Mouse (Mus musculus) embryonic facial prominence, embryonic 14.5 days (tissue): ENCODE data around the gene Cdon. TPM values are rescaled to one million over a fixed set of nuclear protein-coding genes. Genes with fewer than 3 reads are reported as not detected.

Experiments used
- ATAC-seq: fragments of 200-750 bp; cut with Nextera tagmentation; 2 replicates; pipeline ENCODE4 v1.8.0; 2017; ENCODE audit warnings: low read depth, moderate number of reproducible peaks, moderate TSS enrichment
- DNase-seq: peaks from one replicate; pipeline ENCODE4 v3.0.0-alpha.2; 2015; ENCODE audit warnings: low spot score
- H3K27ac ChIP-seq: fragments of 300-500 bp; sonication (generic); replicated peaks from 2 replicates; pipeline ENCODE4 v1.5.1; 2014; ENCODE audit warnings: low read depth, mild to moderate bottlenecking, low read length, moderate library complexity
- H3K27me3 ChIP-seq: fragments of 300-500 bp; sonication (generic); replicated peaks from 2 replicates; pipeline ENCODE4 v1.6.1; 2014; ENCODE audit warnings: low read length; ENCODE audit not compliant: control insufficient read depth, insufficient read depth
- H3K36me3 ChIP-seq: fragments of 300-500 bp; sonication (generic); 2 replicates; pipeline ENCODE4 v1.6.1; 2014; ENCODE audit warnings: low read length, mixed read lengths; ENCODE audit not compliant: control insufficient read depth, insufficient read depth
- H3K4me1 ChIP-seq: fragments of 300-500 bp; sonication (generic); 2 replicates; pipeline ENCODE4 v1.6.1; 2014; ENCODE audit warnings: antibody characterized with exemption, low read length; ENCODE audit not compliant: control insufficient read depth, insufficient read depth
- H3K4me2 ChIP-seq: fragments of 300-500 bp; sonication (generic); 2 replicates; pipeline ENCODE4 v1.6.1; 2014; ENCODE audit warnings: low read depth, mild to moderate bottlenecking, low read length, moderate library complexity, mixed read lengths
- H3K4me3 ChIP-seq: fragments of 300-500 bp; sonication (generic); 2 replicates; pipeline ENCODE4 v1.5.1; 2014; ENCODE audit warnings: low read depth, mild to moderate bottlenecking, low read length
- H3K9ac ChIP-seq: fragments of 300-500 bp; sonication (generic); 2 replicates; pipeline ENCODE4 v1.6.1; 2014; ENCODE audit warnings: low read depth, mild to moderate bottlenecking, low read length, moderate library complexity, mixed read lengths
- H3K9me3 ChIP-seq: fragments of 300-500 bp; sonication (generic); 2 replicates; pipeline ENCODE4 v1.6.1; 2016; ENCODE audit warnings: low read length; ENCODE audit not compliant: control insufficient read depth
- WGBS: fragments of 180-500 bp; shearing (Covaris S2); extraction: QIAGEN DNeasy Blood & Tissue Kit; methylation state at CpG from one replicate; pipeline ENCODE4 v1.1.7; 2014; 5-methylcytosine and 5-hydroxymethylcytosine counted together
- polyA plus RNA-seq: library from polyadenylated mRNA; unstranded; fragments of >200 nt; fragmentation: Nextera tagmentation; extraction: Ambion mirVana; gene quantifications from 2 replicates; pipeline ENCODE4 v1.2.1, GENCODE M21; 2014

Gene Cdon
- polyA plus RNA-seq, 1 experiment from 2014 or later, result 15.8 TPM

DNA sequence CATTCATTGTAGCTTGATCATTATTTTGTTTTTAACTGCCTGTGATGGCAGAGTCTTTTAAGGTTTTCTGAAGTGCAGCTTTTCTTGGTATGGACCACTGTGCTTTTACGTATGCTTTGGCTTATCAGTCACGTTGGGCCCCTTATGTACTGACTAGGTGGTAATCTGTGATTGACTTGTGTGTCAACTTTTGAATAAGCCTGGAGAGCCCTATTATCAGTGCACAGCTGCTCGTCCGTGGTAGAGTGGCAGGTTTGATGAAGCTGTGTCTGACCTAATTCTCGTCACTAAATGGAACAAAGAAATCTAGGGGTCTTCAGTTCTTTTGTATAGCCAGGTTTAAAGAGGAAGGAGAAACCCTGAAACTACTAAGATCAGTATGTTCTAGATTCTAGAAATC is 21.5 kb downstream of the Cdon start:
- no peak for ATAC-seq
- H3K27ac ChIP-seq, result peak overlapping the region; percentile 50; the same call in 1 of the 2 replicates
- H3K36me3 ChIP-seq, result 0 out of 2 replicates have a peak, but pooled peaks cover 4% of the 10 kb centered on the region
- no peak overlapping the region for H3K4me3 ChIP-seq
- peaks cover 51% of the 10 kb centered on the region for H3K4me1 ChIP-seq
- H3K4me2 ChIP-seq, result no peak overlapping the region
- H3K9me3 ChIP-seq, result no peaks in the 10 kb centered on the region
- no peak for DNase-seq
- no peaks in the 10 kb centered on the region for H3K27me3 ChIP-seq
- 43% methylated on average over 5 of the region's 5 CpGs for WGBS
- no peak overlapping the region for H3K9ac ChIP-seq

DNA sequence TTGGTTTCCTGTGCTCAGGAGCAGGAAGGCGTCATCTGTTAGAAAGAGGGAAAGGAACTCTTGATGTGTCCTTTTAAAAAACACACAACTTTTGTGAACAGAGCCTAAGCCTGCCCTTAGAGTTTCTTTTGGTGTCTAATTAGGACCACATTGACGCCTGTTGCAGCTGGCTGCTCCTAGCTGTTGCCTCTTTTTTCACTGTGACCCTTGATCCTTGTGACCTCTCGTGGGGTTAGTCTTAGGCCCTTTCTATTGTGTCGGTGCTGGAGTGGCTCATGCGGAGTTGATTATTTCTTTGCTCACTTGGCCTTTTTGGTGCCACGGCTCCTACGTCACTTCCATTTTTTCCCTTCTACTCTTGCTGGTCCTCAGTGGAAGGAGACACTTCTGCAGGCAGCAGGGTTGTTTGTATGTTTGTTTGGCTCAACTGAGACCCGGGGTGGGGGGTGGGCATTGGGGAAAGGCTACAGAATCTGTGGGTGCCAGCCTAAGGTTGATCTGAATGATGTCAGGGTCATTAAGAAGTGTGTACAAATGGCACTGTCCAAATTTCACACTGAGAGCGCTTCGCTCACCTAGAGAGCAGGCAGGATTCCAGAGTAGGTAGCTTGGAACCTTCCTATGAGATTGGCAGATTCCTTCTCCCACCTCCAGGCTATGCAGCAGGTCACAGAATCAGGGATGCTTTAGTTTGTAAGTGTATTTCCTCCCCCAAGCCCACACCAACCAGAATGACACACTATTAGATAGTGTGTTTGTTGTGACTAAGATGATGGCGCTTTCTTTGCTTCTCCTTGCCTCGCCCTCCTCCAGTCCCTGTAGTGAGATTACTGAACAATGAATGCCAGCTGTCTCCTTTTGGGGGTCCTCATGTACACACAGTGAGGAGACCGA is 22.9 kb downstream of the Cdon start:
- DNase-seq, result no peak
- H3K4me2 ChIP-seq, result peak overlapping the region; percentile 11; the same call in 1 of the 2 replicates
- WGBS, result 41% methylated on average over 13 of the region's 13 CpGs

DNA sequence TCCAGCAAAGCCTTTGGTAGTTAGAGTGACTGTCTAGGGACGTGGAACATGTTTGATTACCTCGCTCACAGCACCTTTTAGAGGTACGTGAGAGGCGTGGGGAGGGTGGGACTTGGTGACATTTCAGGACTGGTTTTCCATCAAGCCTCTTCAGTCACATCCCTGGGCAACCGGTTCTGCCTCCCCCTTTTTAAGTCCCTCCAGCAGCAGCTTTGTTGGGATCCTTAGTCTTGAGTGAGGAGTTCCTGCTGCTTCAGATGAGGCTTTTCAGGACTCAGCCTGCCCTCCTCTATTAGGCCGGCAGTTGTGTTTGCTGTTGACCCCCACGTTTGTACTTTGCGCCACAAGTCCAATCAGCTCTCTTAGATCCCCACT is 23.6 kb downstream of the Cdon start:
- Histone ChIP-seq H3K36me3 (0 out of 2 replicates have a peak, but pooled peaks cover 4% of the 10 kb centered on the region), H3K9me3 (no peaks in the 10 kb centered on the region), H3K9ac (no peak overlapping the region), H3K4me3 (no peak overlapping the region), H3K4me2 (no peak overlapping the region), H3K27ac (peak overlapping the region; percentile 39; the same call in 1 of the 2 replicates), H3K27me3 (no peaks in the 10 kb centered on the region), H3K4me1 (peaks cover 45% of the 10 kb centered on the region)
- WGBS, result 52% methylated on average over 8 of the region's 8 CpGs
- ATAC-seq (no peak), DNase-seq (peak; percentile 36)

More for the DNA sequence above, 22.9 kb downstream of the Cdon start:
- peaks cover 48% of the 10 kb centered on the region for H3K4me1 ChIP-seq
- no peak overlapping the region for H3K9ac ChIP-seq
- no peak overlapping the region; the same call in 1 of the 2 replicates for H3K27ac ChIP-seq
- H3K9me3 ChIP-seq, result no peaks in the 10 kb centered on the region
- 0 out of 2 replicates have a peak, but pooled peaks cover 4% of the 10 kb centered on the region for H3K36me3 ChIP-seq
- H3K4me3 ChIP-seq, result no peak overlapping the region
- no peaks in the 10 kb centered on the region for H3K27me3 ChIP-seq
- no peak for ATAC-seq

DNA sequence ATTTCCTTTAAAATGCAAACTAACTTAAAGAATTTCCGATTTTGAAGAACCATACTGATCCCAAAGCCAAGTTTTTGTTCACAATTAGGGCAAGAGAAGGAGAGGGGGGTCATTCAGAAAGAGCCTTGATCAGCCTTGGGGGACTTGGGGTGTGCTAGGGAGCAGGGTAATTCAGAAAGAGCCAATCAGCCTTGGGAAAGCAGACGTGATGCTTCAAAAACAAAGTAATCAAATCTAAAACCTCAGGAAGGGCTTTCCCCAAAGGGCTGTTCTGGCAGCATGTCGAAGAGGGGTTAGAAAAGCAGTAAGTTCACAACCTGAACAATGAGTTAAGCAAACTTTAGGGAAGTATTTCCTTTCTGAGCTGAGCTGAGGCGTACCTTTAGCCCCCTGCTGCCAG is 26.0 kb downstream of the Cdon start:
- WGBS, result 28% methylated on average over 4 of the region's 4 CpGs
- ATAC-seq, result peak; percentile 38; the same call in 1 of the 2 replicates
- Histone ChIP-seq H3K9me3 (no peaks in the 10 kb centered on the region), H3K4me1 (peaks cover 45% of the 10 kb centered on the region), H3K9ac (no peak overlapping the region), H3K27ac (0 out of 2 replicates have a peak overlapping the region, but pooled peaks have one; percentile 2), H3K36me3 (peaks cover 6% of the 10 kb centered on the region; the same call in 1 of the 2 replicates), H3K4me3 (no peak overlapping the region), H3K4me2 (no peak overlapping the region), H3K27me3 (no peaks in the 10 kb centered on the region)
- DNase-seq, result peak; percentile 64

DNA sequence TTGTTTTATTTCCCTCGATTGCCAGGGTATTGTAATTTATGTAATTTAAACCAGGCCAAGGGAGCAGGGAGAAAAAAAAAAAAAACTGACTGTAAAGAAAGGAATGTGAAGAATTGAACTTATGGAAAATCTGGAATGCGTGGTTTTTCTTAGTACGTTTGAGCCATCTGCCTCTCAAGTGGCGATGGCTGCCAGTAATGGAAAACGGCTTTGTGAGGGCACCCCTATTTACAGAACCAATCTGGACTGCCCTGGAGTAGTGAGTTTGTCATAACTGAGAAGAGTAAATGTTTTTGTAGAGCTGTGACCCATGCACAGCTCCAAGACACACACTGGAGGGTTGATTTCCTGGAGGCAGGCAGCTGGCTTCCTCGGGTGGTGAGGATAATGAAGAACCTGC is 32.4 kb downstream of the Cdon start:
- H3K27me3 ChIP-seq, result no peaks in the 10 kb centered on the region
- H3K4me3 ChIP-seq, result no peak overlapping the region
- H3K4me1 ChIP-seq, result peaks cover 7% of the 10 kb centered on the region; the same call in 1 of the 2 replicates
- WGBS, result 12% methylated on average over 6 of the region's 6 CpGs
- DNase-seq, result peak; percentile 87
- H3K9me3 ChIP-seq, result no peaks in the 10 kb centered on the region
- peaks cover 59% of the 10 kb centered on the region for H3K36me3 ChIP-seq
- ATAC-seq, result peak; percentile 72
- H3K27ac ChIP-seq, result peak overlapping the region; percentile 75
- no peak overlapping the region for H3K9ac ChIP-seq
- no peak overlapping the region for H3K4me2 ChIP-seq

DNA sequence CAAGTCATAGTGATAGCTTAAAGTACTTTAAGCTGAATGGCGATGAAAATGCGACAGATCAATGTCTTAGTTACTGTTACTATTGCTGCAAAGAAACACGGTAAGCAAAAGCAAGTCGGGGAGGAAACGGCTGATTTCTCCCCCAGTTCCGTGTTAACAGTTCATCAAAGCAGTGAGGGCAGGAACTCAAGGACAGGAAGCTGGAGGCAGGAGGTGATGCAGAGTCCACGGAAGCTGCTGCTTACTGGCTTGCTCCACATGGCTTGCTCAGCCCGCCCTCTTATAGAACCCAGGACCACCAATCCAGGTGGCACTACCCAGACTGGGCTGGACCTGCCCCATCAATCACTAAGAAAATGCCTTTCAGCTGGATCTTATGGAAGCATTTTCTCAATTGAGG is 38.7 kb downstream of the Cdon start:
- H3K9me3 ChIP-seq, result no peaks in the 10 kb centered on the region
- no peak overlapping the region for H3K27ac ChIP-seq
- peaks cover 79% of the 10 kb centered on the region for H3K36me3 ChIP-seq
- no peaks in the 10 kb centered on the region for H3K27me3 ChIP-seq
- ATAC-seq (no peak), DNase-seq (no peak)
- WGBS, result 87% methylated on average over 8 of the region's 8 CpGs
- H3K4me3 ChIP-seq, result no peak overlapping the region
- H3K4me2 ChIP-seq, result no peak overlapping the region
- no peaks in the 10 kb centered on the region for H3K4me1 ChIP-seq
- no peak overlapping the region for H3K9ac ChIP-seq

DNA sequence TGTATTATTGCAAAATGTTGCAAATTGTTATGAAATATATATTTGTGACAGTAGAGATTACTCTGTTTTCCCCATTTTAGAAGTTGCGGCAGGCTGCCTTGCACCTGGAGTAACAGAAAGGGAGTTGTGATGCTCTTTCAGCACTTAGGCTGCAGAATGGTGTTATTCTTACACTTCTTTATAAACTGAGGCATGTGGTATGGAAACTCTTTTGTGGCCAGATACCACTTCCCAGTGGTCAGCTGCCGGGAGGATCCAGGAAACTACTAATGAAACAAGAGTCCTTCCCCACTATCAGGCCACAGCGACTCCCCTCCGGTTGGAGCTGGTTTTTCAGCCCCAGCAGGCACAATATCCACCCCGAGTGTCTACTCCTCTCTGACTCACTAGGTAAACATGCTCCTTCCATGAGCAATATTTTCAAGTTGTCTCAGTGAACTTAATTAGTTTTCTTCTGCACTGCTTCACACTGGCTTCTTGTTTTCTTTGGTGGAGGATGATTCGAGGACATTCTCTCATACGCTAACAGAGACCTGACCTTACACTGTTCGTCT is 46.4 kb downstream of the Cdon start:
- H3K4me3 ChIP-seq, result no peak overlapping the region
- no peak overlapping the region for H3K27ac ChIP-seq
- ATAC-seq, result peak; percentile 35; the same call in 1 of the 2 replicates
- no peak overlapping the region for H3K4me2 ChIP-seq
- no peaks in the 10 kb centered on the region for H3K4me1 ChIP-seq
- H3K9ac ChIP-seq, result no peak overlapping the region
- no peaks in the 10 kb centered on the region for H3K9me3 ChIP-seq
- no peaks in the 10 kb centered on the region for H3K27me3 ChIP-seq
- H3K36me3 ChIP-seq, result peaks cover 59% of the 10 kb centered on the region
- WGBS, result 55% methylated on average over 8 of the region's 8 CpGs
- DNase-seq, result peak; percentile 50

DNA sequence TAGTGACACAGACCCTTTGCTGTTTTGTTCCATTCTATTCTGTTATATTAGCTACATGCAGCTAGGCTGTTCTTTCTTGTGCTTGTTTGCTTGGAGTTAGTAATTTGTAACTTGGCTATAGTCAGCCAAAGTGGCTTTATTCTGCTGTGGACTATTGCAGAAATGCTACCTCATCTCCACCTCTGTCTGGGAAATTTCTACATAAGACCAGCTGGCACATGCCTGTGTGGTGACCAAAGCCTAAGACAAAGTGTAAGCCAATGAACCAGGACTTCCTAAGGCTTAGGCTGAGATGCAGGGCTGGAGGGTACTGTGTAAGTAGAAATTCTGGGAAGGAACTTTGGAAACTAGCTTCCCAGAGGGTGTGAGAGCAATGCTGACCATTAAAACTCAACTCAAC is 48.0 kb downstream of the Cdon start:
- ATAC-seq (no peak), DNase-seq (no peak)
- peaks cover 59% of the 10 kb centered on the region for H3K36me3 ChIP-seq

More for the DNA sequence above, 48.0 kb downstream of the Cdon start:
- no peak overlapping the region for H3K4me3 ChIP-seq
- no peaks in the 10 kb centered on the region for H3K9me3 ChIP-seq
- H3K9ac ChIP-seq, result no peak overlapping the region
- no peaks in the 10 kb centered on the region for H3K27me3 ChIP-seq
- H3K4me2 ChIP-seq, result no peak overlapping the region
- no peak overlapping the region for H3K27ac ChIP-seq
- no peaks in the 10 kb centered on the region for H3K4me1 ChIP-seq
